8 mouse cellular contexts compared by ENCODE assay signal in the genomic region with DNA sequence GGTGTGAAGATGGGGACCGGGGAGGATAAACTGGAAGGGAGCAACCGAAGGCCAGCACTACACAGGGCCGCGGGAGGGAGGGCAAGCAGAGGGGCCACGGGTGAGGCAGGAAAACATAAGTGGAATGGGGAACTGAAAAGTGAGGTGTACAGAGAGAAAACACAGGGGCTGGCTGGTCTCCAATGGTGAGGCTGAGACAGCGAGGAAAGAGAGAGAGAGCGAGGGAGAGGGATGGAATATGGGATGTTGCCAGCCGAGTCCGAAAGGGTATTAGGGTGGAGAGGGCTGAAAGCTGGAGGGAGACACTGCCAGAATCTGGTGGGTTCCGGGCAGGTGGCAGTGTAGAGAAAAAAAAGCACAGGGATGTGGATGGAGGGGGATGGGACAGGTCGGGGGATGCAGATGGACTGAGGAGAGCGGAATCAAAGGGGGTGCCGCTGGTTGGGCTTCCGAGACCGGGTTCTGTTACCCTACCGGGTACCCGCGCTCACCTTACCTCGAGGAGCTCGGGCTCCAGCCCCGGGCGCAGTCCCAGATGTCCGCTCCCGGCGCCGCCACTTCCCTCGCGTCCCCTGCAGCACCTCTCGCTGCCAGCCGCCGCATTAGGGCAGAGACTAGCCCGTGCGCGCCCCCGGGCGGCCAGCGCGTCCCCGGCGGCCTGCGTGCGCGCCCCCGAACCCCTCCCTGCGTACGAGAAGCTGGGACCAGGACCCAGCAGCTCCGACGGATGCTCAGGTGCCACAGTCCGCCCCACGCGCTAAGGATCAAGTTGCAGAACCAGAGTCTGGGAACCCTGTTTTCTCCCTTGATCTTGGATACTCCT. TPM values are rescaled to one million over a fixed set of nuclear protein-coding genes. Genes with fewer than 3 reads are reported as not detected.
DNase-seq lines count a peak whose midpoint lies in the region; ATAC-seq and TF ChIP-seq lines count a peak whose summit lies in the region.

A gene (minus strand): TSS at position 623 of the 823 bp plus-strand sequence.

- no peaks in the 10 kb centered on the region for H3K36me3 ChIP-seq in forebrain, embryonic 13.5 days (ENCODE audit: poor library complexity, severe bottlenecking)
- H3K36me3 ChIP-seq in heart, postnatal 0 days (replicated peaks; ENCODE audit: control insufficient read depth, insufficient read depth, low read length) = no peaks in the 10 kb centered on the region
- no peaks in the 10 kb centered on the region for H3K36me3 ChIP-seq in liver, embryonic 12.5 days

- peak; percentile 81 for ATAC-seq in forebrain, embryonic 13.5 days
- peak; percentile 33; the same call in 1 of the 2 replicates for ATAC-seq in heart, postnatal 0 days (ENCODE audit: insufficient read depth, low read depth)
- ATAC-seq in liver, embryonic 12.5 days = no peak

- H3K9me3 ChIP-seq in forebrain, embryonic 13.5 days (replicated peaks) = no peaks in the 10 kb centered on the region
- H3K9me3 ChIP-seq in heart, postnatal 0 days (replicated peaks; ENCODE audit: control insufficient read depth, low read length) = no peaks in the 10 kb centered on the region
- no peaks in the 10 kb centered on the region for H3K9me3 ChIP-seq in liver, embryonic 12.5 days (replicated peaks)

- peak within 1 kb of the TSS; percentile 90 for H3K27ac ChIP-seq in forebrain, embryonic 13.5 days
- no peak within 1 kb of the TSS for H3K27ac ChIP-seq in heart, postnatal 0 days (ENCODE audit: low read depth)
- no peak within 1 kb of the TSS for H3K27ac ChIP-seq in liver, embryonic 12.5 days

- H3K27me3 ChIP-seq in forebrain, embryonic 13.5 days = peaks cover 11% of the 10 kb centered on the region
- H3K27me3 ChIP-seq in heart, postnatal 0 days (ENCODE audit: control insufficient read depth, insufficient read depth, low read length) = peaks cover 63% of the 10 kb centered on the region
- peaks cover 77% of the 10 kb centered on the region for H3K27me3 ChIP-seq in liver, embryonic 12.5 days (replicated peaks)

- DNase-seq in ES-CJ7 (ENCODE audit: low read depth, low spot score) = peak; percentile 76
- peak; percentile 95 for DNase-seq in cerebellum, adult 11 months
- DNase-seq in heart, postnatal 0 days (ENCODE audit: low spot score) = peak; percentile 43
- peak; percentile 93 for DNase-seq in layer of hippocampus, adult 11-12 months (ENCODE audit: low spot score)
- peak; percentile 38 for DNase-seq in ovary, postnatal 14 days (ENCODE audit: low spot score)
- peak; percentile 34 for DNase-seq in urinary bladder, postnatal 25 days (ENCODE audit: low spot score)

- peak within 1 kb of the TSS; percentile 84 for H3K4me2 ChIP-seq in forebrain, embryonic 13.5 days
- peak within 1 kb of the TSS; percentile 60 for H3K4me2 ChIP-seq in heart, postnatal 0 days (ENCODE audit: low read depth, low read length)
- peak within 1 kb of the TSS; percentile 42 for H3K4me2 ChIP-seq in liver, embryonic 12.5 days

- no peak for TF ChIP-seq CTCF in heart, postnatal 0 days (IDR thresholded peaks at IDR 0.05; ENCODE audit: low read depth)

- peaks cover 49% of the 10 kb centered on the region for H3K4me1 ChIP-seq in forebrain, embryonic 13.5 days
- H3K4me1 ChIP-seq in heart, postnatal 0 days (ENCODE audit: control insufficient read depth, insufficient read depth) = peaks cover 1% of the 10 kb centered on the region; the same call in 1 of the 2 replicates
- H3K4me1 ChIP-seq in liver, embryonic 12.5 days = no peaks in the 10 kb centered on the region

- no peak for TF ChIP-seq EP300 in heart, postnatal 0 days (IDR thresholded peaks at IDR 0.05; ENCODE audit: low read depth)

- H3K4me3 ChIP-seq in forebrain, embryonic 13.5 days = peak within 1 kb of the TSS; percentile 62
- H3K4me3 ChIP-seq in heart, postnatal 0 days (ENCODE audit: low read depth, low read length) = peak within 1 kb of the TSS; percentile 42
- H3K4me3 ChIP-seq in liver, embryonic 12.5 days = peak within 1 kb of the TSS; percentile 17; the same call in 1 of the 2 replicates

- H3K9ac ChIP-seq in forebrain, embryonic 13.5 days = peak within 1 kb of the TSS; percentile 82
- no peak within 1 kb of the TSS for H3K9ac ChIP-seq in heart, postnatal 0 days (replicated peaks; ENCODE audit: low read depth, low read length)
- no peak within 1 kb of the TSS for H3K9ac ChIP-seq in liver, embryonic 12.5 days

- WGBS in forebrain, embryonic 13.5 days = 2% methylated on average over 50 of the region's 51 CpGs
- WGBS in heart, postnatal 0 days = 6% methylated on average over 49 of the region's 51 CpGs
- WGBS in liver, embryonic 12.5 days (ENCODE audit: insufficient replicate concordance) = 5% methylated on average over 51 of the region's 51 CpGs

RNA-seq across cellular contexts. Expression of the gene that starts here (rescaled TPM):
- polyA plus RNA-seq in forebrain, embryonic 13.5 days (2015; fragmentation: Nextera tagmentation; extraction: Ambion mirVana) = 35.3 and 35.8 TPM in 2 replicates
- 0.04 and 0.08 TPM in 2 replicates for total RNA-seq in heart, postnatal 0 days (2014; rRNA removed; ENCODE audit: low replicate concordance)
- polyA plus RNA-seq in heart, postnatal 0 days (2015; fragmentation: Nextera tagmentation; extraction: Ambion mirVana) = 0.11 and 0.22 TPM in 2 replicates
- polyA plus RNA-seq in liver, embryonic 12.5 days (2016; fragmentation: Nextera tagmentation; extraction: Ambion mirVana) = 0.12 and 0.26 TPM in 2 replicates

Comparison
In these comparisons a context has a peak if more than half of its experiments do, and no peak if none do; other contexts are left out.
1. RNA of the gene that starts here (polyA plus RNA-seq): 35.3 to 35.8 TPM in forebrain, embryonic 13.5 days; 0.12 to 0.26 TPM in liver, embryonic 12.5 days and 0.11 to 0.22 TPM in heart, postnatal 0 days; every median in the first group is over 10 times any median in the second.
2. Peak in DNase-seq, ATAC-seq, H3K4me3 ChIP-seq and H3K4me2 ChIP-seq in heart, postnatal 0 days; RNA of the gene not detected or under 1 TPM.
3. DNase-seq: peak in every context shown above with its lines; median percentile 95 in cerebellum, adult 11 months; 93 in layer of hippocampus, adult 11-12 months; 76 in ES-CJ7; 43 in heart, postnatal 0 days; 38 in ovary, postnatal 14 days; 34 in urinary bladder, postnatal 25 days.
4. Peak in every context shown above with its lines, with median percentiles within 50 percentile points of each other: H3K4me2 ChIP-seq and H3K4me3 ChIP-seq.